Mouse (Mus musculus): Measurements from ENCODE around the gene Olfr432.

GRCm38 (mm10) chr1:174035841-174036240 is 13.2 kb upstream of the Olfr432 start:
- TF ChIP-seq POLR2A (IDR thresholded peaks at IDR 0.05; ENCODE audit: insufficient read length, low read depth) (no peak), MYOD1 (IDR thresholded peaks at IDR 0.05; ENCODE audit: control insufficient read depth in 1 of 3, insufficient read length in 2 of 3, low read depth in 2 of 3) (no peak)

Data from myocyte (in vitro differentiated cells).